Mouse (Mus musculus) lung, embryonic 14.5 days (tissue): ENCODE measurements around the gene Fbxo4. TPM values are rescaled to one million over a fixed set of nuclear protein-coding genes. Genes with fewer than 3 reads are reported as not detected.

Experiments
- ATAC-seq: fragments of 200-750 bp; cut with Nextera tagmentation; 2 replicates; pipeline ENCODE4 v1.8.0; 2017; ENCODE audit warnings: mild to moderate bottlenecking, moderate TSS enrichment, moderate library complexity; ENCODE audit not compliant: insufficient read depth
- DNase-seq: peaks from one replicate; pipeline ENCODE4 v3.0.0-alpha.2; 2015
- H3K27ac ChIP-seq: fragments of 300-500 bp; sonication (generic); 2 replicates; pipeline ENCODE4 v1.5.1; 2014; ENCODE audit warnings: low read depth, mild to moderate bottlenecking, moderate library complexity
- H3K27me3 ChIP-seq: fragments of 300-500 bp; sonication (generic); 2 replicates; pipeline ENCODE4 v1.6.1; 2014; ENCODE audit warnings: low read length, control low read depth; ENCODE audit not compliant: insufficient read depth
- H3K36me3 ChIP-seq: fragments of 300-500 bp; sonication (generic); 2 replicates; pipeline ENCODE4 v1.6.1; 2014; ENCODE audit warnings: control low read depth; ENCODE audit not compliant: insufficient read depth
- H3K4me1 ChIP-seq: fragments of 300-500 bp; sonication (generic); 2 replicates; pipeline ENCODE4 v1.6.1; 2014; ENCODE audit warnings: antibody characterized with exemption, control low read depth; ENCODE audit not compliant: insufficient read depth
- H3K4me2 ChIP-seq: fragments of 300-500 bp; sonication (generic); 2 replicates; pipeline ENCODE4 v1.6.1; 2014; ENCODE audit warnings: mild to moderate bottlenecking
- H3K4me3 ChIP-seq: fragments of 300-500 bp; sonication (generic); 2 replicates; pipeline ENCODE4 v1.5.1; 2014; ENCODE audit warnings: low read depth, low read length
- H3K9ac ChIP-seq: fragments of 300-500 bp; sonication (generic); 2 replicates; pipeline ENCODE4 v1.6.1; 2014
- H3K9me3 ChIP-seq: fragments of 300-500 bp; sonication (generic); 2 replicates; pipeline ENCODE4 v1.6.1; 2016; ENCODE audit warnings: low read depth, low read length, control low read depth
- CTCF ChIP-seq: IDR thresholded peaks from 2 replicates; pipeline ENCODE4 v1.5.1; 2016; ENCODE audit warnings: antibody characterized with exemption, low read depth
- WGBS: fragments of 180-500 bp; shearing (Covaris S2); extraction: QIAGEN DNeasy Blood & Tissue Kit; methylation state at CpG from one replicate; pipeline ENCODE4 v1.1.7; 2014; 5-methylcytosine and 5-hydroxymethylcytosine counted together
- polyA plus RNA-seq: library from polyadenylated mRNA; unstranded; fragments of >200 nt; fragmentation: Nextera tagmentation; extraction: Ambion mirVana; gene quantifications from 2 replicates; pipeline ENCODE4 v1.2.1, GENCODE M21; 2014

Gene Fbxo4
- polyA plus RNA-seq, result 10.9 and 12.6 TPM in 2 replicates

- DNase-seq, result peak; percentile 82
- Histone ChIP-seq H3K36me3 (peaks cover 24% of the 10 kb centered on the region), H3K4me1 (no peaks in the 10 kb centered on the region), H3K4me2 (peak within 1 kb of the TSS; percentile 68), H3K27ac (peak within 1 kb of the TSS; percentile 98), H3K4me3 (peak within 1 kb of the TSS; percentile 64), H3K9me3 (no peaks in the 10 kb centered on the region), H3K27me3 (no peaks in the 10 kb centered on the region), H3K9ac (peak within 1 kb of the TSS; percentile 93)
- TF ChIP-seq CTCF, result no peak
- ATAC-seq, result peak; percentile 98
- WGBS, result under 1% methylated on average over 60 of the region's 61 CpGs
These were observed at the start of gene Fbxo4 for GRCm38 (mm10) chr15:3979061-3979848. Fbxo4 (minus strand) TSS chr15:3979573.

- H3K36me3 ChIP-seq, result no peaks in the 10 kb centered on the region; the same call in 1 of the 2 replicates
- TF ChIP-seq CTCF, result no peak
These were observed 49.6 kb upstream of the Fbxo4 start for GRCm38 (mm10) chr15:4028960-4029359.

GRCm38 (mm10) chr15:4028411-4028700 is 49.0 kb upstream of the Fbxo4 start:
- ATAC-seq, result no peak
- Histone ChIP-seq H3K27me3 (no peaks in the 10 kb centered on the region), H3K9me3 (no peaks in the 10 kb centered on the region)

More at GRCm38 (mm10) chr15:4028960-4029359, 49.6 kb upstream of the Fbxo4 start:
- DNase-seq (no peak), ATAC-seq (no peak)
- Histone ChIP-seq H3K9ac (no peak overlapping the region), H3K9me3 (no peaks in the 10 kb centered on the region), H3K27me3 (no peaks in the 10 kb centered on the region), H3K4me3 (no peak overlapping the region), H3K27ac (no peak overlapping the region), H3K4me1 (no peaks in the 10 kb centered on the region; the same call in 1 of the 2 replicates), H3K4me2 (no peak overlapping the region)

GRCm38 (mm10) chr15:4027671-4028410 is 48.5 kb upstream of the Fbxo4 start:
- Histone ChIP-seq H3K27ac (peak overlapping the region; percentile 97), H3K27me3 (no peaks in the 10 kb centered on the region), H3K9me3 (no peaks in the 10 kb centered on the region), H3K4me3 (peak overlapping the region; percentile 71), H3K4me2 (peak overlapping the region; percentile 70), H3K36me3 (no peaks in the 10 kb centered on the region; the same call in 1 of the 2 replicates), H3K4me1 (no peaks in the 10 kb centered on the region; the same call in 1 of the 2 replicates), H3K9ac (peak overlapping the region; percentile 79)
- 9% methylated on average over 6 of the region's 6 CpGs for WGBS
- DNase-seq, result no peak
- no peak for ATAC-seq
- TF ChIP-seq CTCF, result no peak

More at GRCm38 (mm10) chr15:4028411-4028700, 49.0 kb upstream of the Fbxo4 start:
- H3K4me2 ChIP-seq, result peak overlapping the region; percentile 70; the same call in 1 of the 2 replicates
- no peak overlapping the region for H3K4me3 ChIP-seq
- H3K36me3 ChIP-seq, result no peaks in the 10 kb centered on the region; the same call in 1 of the 2 replicates
- no peak overlapping the region for H3K27ac ChIP-seq
- no peaks in the 10 kb centered on the region; the same call in 1 of the 2 replicates for H3K4me1 ChIP-seq
- WGBS, result 84% methylated on average over 6 of the region's 6 CpGs
- no peak for DNase-seq
- TF ChIP-seq CTCF, result no peak
- no peak overlapping the region for H3K9ac ChIP-seq

GRCm38 (mm10) chr15:4026831-4027584 is 47.6 kb upstream of the Fbxo4 start:
- Histone ChIP-seq H3K27me3 (no peaks in the 10 kb centered on the region), H3K36me3 (no peaks in the 10 kb centered on the region), H3K27ac (peak overlapping the region; percentile 97), H3K9me3 (no peaks in the 10 kb centered on the region), H3K4me2 (peak overlapping the region; percentile 70), H3K4me3 (peak overlapping the region; percentile 71), H3K4me1 (no peaks in the 10 kb centered on the region; the same call in 1 of the 2 replicates), H3K9ac (peak overlapping the region; percentile 79)
- no peak for TF ChIP-seq CTCF
- ATAC-seq, result peak; percentile 85
- 1% methylated on average over 65 of the region's 65 CpGs for WGBS
- DNase-seq, result peak; percentile 91

GRCm38 (mm10) chr15:4026231-4026773 is 46.9 kb upstream of the Fbxo4 start, which contains the start of gene Oxct1:
Oxct1 (plus strand) TSS chr15:4026383.
- H3K27ac ChIP-seq, result peak within 1 kb of the TSS; percentile 97
- DNase-seq (peak; percentile 94), ATAC-seq (peak; percentile 96)

More at GRCm38 (mm10) chr15:4026231-4026773, 46.9 kb upstream of the Fbxo4 start, which contains the start of gene Oxct1:
- Histone ChIP-seq H3K9me3 (no peaks in the 10 kb centered on the region), H3K4me2 (peak within 1 kb of the TSS; percentile 70), H3K9ac (peak within 1 kb of the TSS; percentile 79), H3K4me1 (no peaks in the 10 kb centered on the region; the same call in 1 of the 2 replicates), H3K27me3 (no peaks in the 10 kb centered on the region), H3K36me3 (no peaks in the 10 kb centered on the region), H3K4me3 (peak within 1 kb of the TSS; percentile 71)
- under 1% methylated on average over 41 of the region's 45 CpGs for WGBS
- peak; percentile 69 for TF ChIP-seq CTCF
